ENCODE assay signal across 13 mouse cellular contexts in the genomic region with DNA sequence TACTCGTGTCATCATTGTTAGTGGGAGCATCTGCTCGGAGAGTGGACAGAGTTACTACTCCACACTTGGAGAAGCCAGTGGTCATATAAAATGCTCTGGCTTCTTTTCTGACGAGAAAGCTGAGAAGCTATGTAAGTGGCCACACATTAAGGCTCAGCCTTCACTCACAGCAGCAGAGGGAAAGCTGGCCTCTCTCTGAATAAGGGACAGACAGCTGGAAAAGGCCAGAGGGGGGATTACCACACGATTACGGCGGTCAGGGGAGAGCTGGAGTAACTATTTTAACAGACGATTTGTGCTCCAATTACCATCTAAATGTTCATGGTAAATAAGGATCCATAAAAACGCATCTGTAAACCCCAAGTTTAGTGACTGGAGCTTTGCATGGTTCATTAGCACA.
DNase-seq lines count a peak whose midpoint lies in the region; ATAC-seq and TF ChIP-seq lines count a peak whose summit lies in the region.
"Had no signal": no experiment of that assay in that cellular context is flagged by ENCODE, and none has a peak within 500 bp of the region (broad histone marks: within the 10 kb centered on the region; RNA-seq: fewer than 3 reads in every experiment).

No protein-coding gene starts in this region.

- no peaks in the 10 kb centered on the region for H3K27me3 ChIP-seq in kidney, postnatal 0 days (ENCODE audit: insufficient read depth, low read length)
- no peaks in the 10 kb centered on the region for H3K27me3 ChIP-seq in kidney, embryonic 16.5 days (ENCODE audit: insufficient read depth, low read length)
- no peaks in the 10 kb centered on the region for H3K27me3 ChIP-seq in limb, embryonic 13.5 days

- no peak overlapping the region for H3K4me3 ChIP-seq in kidney, postnatal 0 days (replicated peaks; ENCODE audit: low read depth, low read length)
- no peak overlapping the region for H3K4me3 ChIP-seq in kidney, embryonic 16.5 days (ENCODE audit: low read length)
- H3K4me3 ChIP-seq in limb, embryonic 13.5 days: no peak overlapping the region

- H3K27ac ChIP-seq in kidney, postnatal 0 days: no peak overlapping the region
- no peak overlapping the region for H3K27ac ChIP-seq in kidney, embryonic 16.5 days (ENCODE audit: low read length)
- H3K27ac ChIP-seq in limb, embryonic 13.5 days: no peak overlapping the region

- no peaks in the 10 kb centered on the region for H3K36me3 ChIP-seq in kidney, postnatal 0 days (ENCODE audit: insufficient read depth, low read length)
- H3K36me3 ChIP-seq in kidney, embryonic 16.5 days (ENCODE audit: insufficient read depth, low read length): no peaks in the 10 kb centered on the region
- no peaks in the 10 kb centered on the region for H3K36me3 ChIP-seq in limb, embryonic 13.5 days

- ATAC-seq in kidney, postnatal 0 days (replicated peaks; ENCODE audit: low FRiP score, low read depth): no peak
- ATAC-seq in kidney, embryonic 16.5 days (ENCODE audit: low FRiP score, low TSS enrichment): no peak
- ATAC-seq in limb, embryonic 13.5 days (ENCODE audit: low FRiP score, low read depth): peak; percentile 32; the same call in 1 of the 2 replicates
- ATAC-seq: hindbrain, embryonic 16.5 days had no signal

- H3K9ac ChIP-seq in kidney, postnatal 0 days (ENCODE audit: low read depth, low read length): no peak overlapping the region
- H3K9ac ChIP-seq in kidney, embryonic 16.5 days (replicated peaks; ENCODE audit: low read length): no peak overlapping the region
- H3K9ac ChIP-seq in limb, embryonic 13.5 days: no peak overlapping the region

- H3K4me1 ChIP-seq in kidney, postnatal 0 days (replicated peaks; ENCODE audit: insufficient read depth, low read length): no peaks in the 10 kb centered on the region
- no peaks in the 10 kb centered on the region for H3K4me1 ChIP-seq in kidney, embryonic 16.5 days (ENCODE audit: insufficient read depth, low read length)
- peaks cover 13% of the 10 kb centered on the region; the same call in 1 of the 2 replicates for H3K4me1 ChIP-seq in limb, embryonic 13.5 days

- H3K9me3 ChIP-seq in kidney, postnatal 0 days (replicated peaks; ENCODE audit: low read length): no peaks in the 10 kb centered on the region
- H3K9me3 ChIP-seq in kidney, embryonic 16.5 days (ENCODE audit: low read length): no peaks in the 10 kb centered on the region
- H3K9me3 ChIP-seq in limb, embryonic 13.5 days: no peaks in the 10 kb centered on the region

- WGBS in kidney, postnatal 0 days: 37% methylated on average over 8 of the region's 8 CpGs
- 41% methylated on average over 8 of the region's 8 CpGs for WGBS in kidney, embryonic 16.5 days
- WGBS in limb, embryonic 13.5 days: 18% methylated on average over 8 of the region's 8 CpGs

- TF ChIP-seq POLR2A in brain, embryonic 14.5 days (IDR thresholded peaks at IDR 0.05; ENCODE audit: borderline replicate concordance, extremely low read depth, insufficient read depth, insufficient read length, poor library complexity, severe bottlenecking): no peak

- H3K4me2 ChIP-seq in kidney, postnatal 0 days (ENCODE audit: low read length): no peak overlapping the region
- H3K4me2 ChIP-seq in kidney, embryonic 16.5 days (replicated peaks; ENCODE audit: low read depth, low read length): no peak overlapping the region
- H3K4me2 ChIP-seq in limb, embryonic 13.5 days (replicated peaks): no peak overlapping the region

- TF ChIP-seq CTCF in kidney, postnatal 0 days (IDR thresholded peaks at IDR 0.05; ENCODE audit: low read depth): no peak
- TF ChIP-seq CTCF in brain, embryonic 14.5 days (IDR thresholded peaks at IDR 0.05; ENCODE audit: borderline replicate concordance, extremely low read depth, insufficient read depth, insufficient read length): no peak

- peak; percentile 6 for DNase-seq in embryo, embryonic 10 days (ENCODE audit: low spot score)
- DNase-seq in embryo, embryonic 10.5 days (ENCODE audit: low spot score): no peak
- DNase-seq in kidney, postnatal 0 days (ENCODE audit: low spot score): peak; percentile 22
- DNase-seq in brain, embryonic 14.5 days (ENCODE audit: low read depth): peak; percentile 20
- DNase-seq in layer of hippocampus, postnatal 36 days: no peak
- no peak for DNase-seq in right cerebral cortex, adult 18-20 months
- DNase-seq: adrenal gland, adult 8-10 months; cerebellum, postnatal 14 days; kidney, postnatal 25 days; right cerebral cortex, postnatal 25 days had no signal

Comparison
In these comparisons a context has a peak if more than half of its experiments do, and no peak if none do; other contexts are left out.
1. DNase-seq: peak in embryo, embryonic 10 days (single experiment), kidney, postnatal 0 days (single experiment) and brain, embryonic 14.5 days (single experiment); none in embryo, embryonic 10.5 days (single experiment), layer of hippocampus, postnatal 36 days (0 of 2) and right cerebral cortex, adult 18-20 months (single experiment).